Mouse (Mus musculus) granulocyte monocyte progenitor cell, adult 5-6 weeks (primary cell): ENCODE measurements around the gene 1700006A11Rik. TPM values are rescaled to one million over a fixed set of nuclear protein-coding genes. Genes with fewer than 3 reads are reported as not detected.
A peak's percentile ranks its signal among the peaks of the same experiment; 100 is the strongest.
"Not testable (repeated sequence)": the region's sequence is repeated elsewhere in the genome, so short reads cannot be mapped to it uniquely, and the experiment has no call there.

Source experiments
- ATAC-seq: replicated peaks from 2 replicates; pipeline ENCODE4 v1.8.0; 2016; ENCODE audit warnings: mild to moderate bottlenecking, moderate TSS enrichment, inconsistent platforms; ENCODE audit not compliant: poor library complexity, severe bottlenecking
- total RNA-seq, 2 experiments: library from RNA; stranded (forward) in 1 of 2; stranded (reverse) in 1 of 2; fragments of 200-712, 200-1000 nt in 1 of 2; fragments of >200 nt in 1 of 2; fragmentation: Nextera tagmentation in 1 of 2; gene quantifications; 2 replicates each; pipeline ENCODE4 v1.2.3; 2014 to 2017

The 1700006A11Rik gene
- total RNA-seq (2014; fragmentation: Nextera tagmentation) (not detected in 2 replicates), total RNA-seq (2017) (not detected in 2 replicates)

- no peak for ATAC-seq
Measured at GRCm38 (mm10) chr3:124425940-124426339, at the start of gene 1700006A11Rik. 1700006A11Rik (minus strand) TSS chr3:124426040.

GRCm38 (mm10) chr3:124474291-124474690 lies 48.5 kb upstream of the 1700006A11Rik start:
- not testable (repeated sequence) for ATAC-seq

GRCm38 (mm10) chr3:124466102-124466730 lies 40.4 kb upstream of the 1700006A11Rik start:
- no peak for ATAC-seq

- ATAC-seq, result no peak
Measured at GRCm38 (mm10) chr3:124392201-124392600, 33.6 kb downstream of the 1700006A11Rik start.

DNA sequence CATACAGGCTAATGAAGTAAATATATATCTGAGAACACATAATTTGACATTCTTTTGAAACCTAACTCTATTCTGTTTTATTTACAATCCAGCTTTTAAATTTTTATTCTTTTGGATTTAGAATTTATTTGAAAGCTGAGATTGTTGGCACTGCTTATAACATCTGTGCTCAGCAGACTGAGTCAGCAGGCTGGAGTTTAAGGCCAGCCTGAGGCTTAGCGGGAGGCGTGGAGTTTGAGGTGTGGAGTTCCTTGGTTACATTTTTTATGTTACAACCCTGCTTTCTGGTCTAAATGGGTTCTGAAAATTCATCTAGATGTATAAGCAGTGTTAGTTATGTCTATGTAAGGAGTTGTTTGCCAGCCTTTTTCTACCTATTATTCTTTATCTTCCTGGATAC lies 35.7 kb downstream of the 1700006A11Rik start:
- no peak for ATAC-seq

- no peak for ATAC-seq
Measured at GRCm38 (mm10) chr3:124389650-124390049, 36.2 kb downstream of the 1700006A11Rik start.

DNA sequence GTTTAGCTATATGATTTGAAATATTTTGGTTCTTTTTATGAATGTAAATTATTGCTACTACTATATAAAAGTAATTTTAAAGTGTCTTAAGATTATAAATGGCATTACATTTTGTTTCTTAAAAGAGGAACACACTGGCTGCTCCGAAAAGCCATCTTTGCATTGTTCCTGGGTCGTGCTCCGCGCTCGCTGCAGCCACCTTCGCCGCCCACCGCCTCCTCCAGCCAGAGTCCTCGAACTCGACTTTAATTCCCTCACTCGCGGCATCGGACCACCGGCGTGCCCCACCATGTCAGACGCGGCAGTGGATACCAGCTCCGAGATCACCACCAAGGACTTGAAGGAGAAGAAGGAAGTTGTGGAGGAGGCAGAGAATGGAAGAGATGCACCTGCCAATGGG lies 40.5 kb downstream of the 1700006A11Rik start:
- peak; percentile 69 for ATAC-seq

- ATAC-seq, result no peak
Measured at GRCm38 (mm10) chr3:124372031-124372430, 53.8 kb downstream of the 1700006A11Rik start.

DNA sequence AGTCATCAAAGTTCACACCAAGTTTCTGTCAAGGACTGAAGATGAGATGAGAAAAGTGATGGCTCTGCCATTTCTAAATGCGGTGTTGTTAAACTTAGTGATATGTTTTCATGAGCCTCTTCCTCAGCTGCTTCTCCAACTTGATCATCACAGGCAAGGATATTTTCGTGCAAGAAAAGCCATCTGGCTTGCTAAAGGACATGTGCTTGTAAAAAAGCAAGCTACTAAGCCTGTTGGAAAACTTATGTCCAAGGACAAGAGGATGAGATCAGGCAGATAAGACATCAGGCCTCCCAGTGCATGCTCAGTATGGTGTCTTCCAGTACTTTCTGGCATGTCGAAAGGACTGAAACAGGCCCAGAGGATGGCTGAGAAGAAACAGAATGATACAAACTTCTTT lies 68.3 kb downstream of the 1700006A11Rik start:
- ATAC-seq, result no peak

Other genes starting within 250 kb of the 1700006A11Rik start
- not detected in 2 replicates for gene Tram1l1, start 105.2 kb downstream of the 1700006A11Rik start, total RNA-seq (2014; fragmentation: Nextera tagmentation)
- gene Tram1l1, start 105.2 kb downstream of the 1700006A11Rik start, total RNA-seq (2017), result not detected in 2 replicates
- gene 1700003H04Rik, start 155.1 kb upstream of the 1700006A11Rik start, total RNA-seq (2014; fragmentation: Nextera tagmentation), result not detected in 2 replicates
- not detected in 2 replicates for gene 1700003H04Rik, start 155.1 kb upstream of the 1700006A11Rik start, total RNA-seq (2017)